In genomic region chr10:120810832-120811571, GRCm38 (mm10) we compare ENCODE assay signal across 14 mouse cellular contexts.
DNase-seq lines count a peak whose midpoint lies in the region; ATAC-seq lines count a peak whose summit lies in the region.
"Had no signal": no experiment of that assay in that cellular context is flagged by ENCODE, and none has a peak within 500 bp of the region (broad histone marks: within the 10 kb centered on the region; RNA-seq: fewer than 3 reads in every experiment).

No protein-coding gene starts in this region.

- peaks cover 15% of the 10 kb centered on the region for H3K36me3 ChIP-seq in heart, embryonic 12.5 days
- no peaks in the 10 kb centered on the region for H3K36me3 ChIP-seq in lung, embryonic 15.5 days
- no peaks in the 10 kb centered on the region for H3K36me3 ChIP-seq in forebrain, embryonic 15.5 days
- no peaks in the 10 kb centered on the region for H3K36me3 ChIP-seq in stomach, embryonic 15.5 days

- no peaks in the 10 kb centered on the region for H3K9me3 ChIP-seq in heart, embryonic 12.5 days (replicated peaks)
- H3K9me3 ChIP-seq in lung, embryonic 15.5 days: no peaks in the 10 kb centered on the region
- no peaks in the 10 kb centered on the region for H3K9me3 ChIP-seq in forebrain, embryonic 15.5 days
- no peaks in the 10 kb centered on the region for H3K9me3 ChIP-seq in stomach, embryonic 15.5 days

- H3K27me3 ChIP-seq in heart, embryonic 12.5 days (replicated peaks): no peaks in the 10 kb centered on the region
- H3K27me3 ChIP-seq in lung, embryonic 15.5 days: no peaks in the 10 kb centered on the region
- H3K27me3 ChIP-seq in forebrain, embryonic 15.5 days: no peaks in the 10 kb centered on the region
- H3K27me3 ChIP-seq in stomach, embryonic 15.5 days (replicated peaks): no peaks in the 10 kb centered on the region

- H3K4me2 ChIP-seq in heart, embryonic 12.5 days: peak overlapping the region; percentile 39; the same call in 1 of the 2 replicates
- peak overlapping the region; percentile 42; the same call in 1 of the 2 replicates for H3K4me2 ChIP-seq in lung, embryonic 15.5 days
- H3K4me2 ChIP-seq in forebrain, embryonic 15.5 days (replicated peaks): peak overlapping the region; percentile 40
- H3K4me2 ChIP-seq in stomach, embryonic 15.5 days: peak overlapping the region; percentile 55
- H3K4me2 ChIP-seq: hindbrain, embryonic 14.5 days; midbrain, embryonic 11.5 days had no signal

- H3K9ac ChIP-seq in heart, embryonic 12.5 days: no peak overlapping the region
- no peak overlapping the region for H3K9ac ChIP-seq in lung, embryonic 15.5 days
- no peak overlapping the region for H3K9ac ChIP-seq in forebrain, embryonic 15.5 days (replicated peaks)
- no peak overlapping the region; the same call in 1 of the 2 replicates for H3K9ac ChIP-seq in stomach, embryonic 15.5 days
- H3K9ac ChIP-seq: hindbrain, embryonic 14.5 days; liver, postnatal 0 days had no signal

- no peak overlapping the region for H3K4me3 ChIP-seq in heart, embryonic 12.5 days
- H3K4me3 ChIP-seq in lung, embryonic 15.5 days: no peak overlapping the region
- H3K4me3 ChIP-seq in forebrain, embryonic 15.5 days: no peak overlapping the region
- H3K4me3 ChIP-seq in stomach, embryonic 15.5 days (replicated peaks): no peak overlapping the region; the same call in 1 of the 2 replicates
- H3K4me3 ChIP-seq: erythroblast, embryonic 14.5 days had no signal

- peak overlapping the region; percentile 63 for H3K27ac ChIP-seq in heart, embryonic 12.5 days (ENCODE audit: poor library complexity, severe bottlenecking)
- peak overlapping the region; percentile 36 for H3K27ac ChIP-seq in lung, embryonic 15.5 days
- H3K27ac ChIP-seq in forebrain, embryonic 15.5 days (replicated peaks): no peak overlapping the region
- H3K27ac ChIP-seq in stomach, embryonic 15.5 days: peak overlapping the region; percentile 84

- no peak for ATAC-seq in heart, embryonic 12.5 days (ENCODE audit: insufficient number of reproducible peaks, low FRiP score)
- ATAC-seq in lung, embryonic 15.5 days (ENCODE audit: borderline replicate concordance, extremely low read depth, low FRiP score, low TSS enrichment): peak; percentile 70; the same call in 1 of the 2 replicates
- no peak for ATAC-seq in forebrain, embryonic 15.5 days (replicated peaks)
- peak; percentile 52; the same call in 1 of the 2 replicates for ATAC-seq in stomach, embryonic 15.5 days (ENCODE audit: insufficient read depth, low FRiP score, low read depth)
- no peak for ATAC-seq in inflammation-experienced regulatory T-cells, adult 6 months
- ATAC-seq: liver, postnatal 0 days had no signal

- DNase-seq in heart, postnatal 10 days: no peak
- DNase-seq in lung, postnatal 25 days (ENCODE audit: low spot score): no peak
- DNase-seq in layer of hippocampus, adult 9-10 months (ENCODE audit: low spot score): no peak
- DNase-seq: cerebellum, postnatal 36 days; gastrocnemius, postnatal 14 days; liver, postnatal 0 days had no signal

- WGBS in heart, embryonic 12.5 days: 57% methylated on average over 4 of the region's 4 CpGs
- 35% methylated on average over 4 of the region's 4 CpGs for WGBS in lung, embryonic 15.5 days
- WGBS in forebrain, embryonic 15.5 days: 57% methylated on average over 4 of the region's 4 CpGs
- WGBS in stomach, embryonic 15.5 days: 39% methylated on average over 4 of the region's 4 CpGs

- intact Hi-C loops in heart, postnatal 10 days (cut with DNase I): no loop called here

- peaks cover 30% of the 10 kb centered on the region for H3K4me1 ChIP-seq in heart, embryonic 12.5 days (replicated peaks)
- H3K4me1 ChIP-seq in lung, embryonic 15.5 days: peaks cover 35% of the 10 kb centered on the region
- H3K4me1 ChIP-seq in forebrain, embryonic 15.5 days: peaks cover 28% of the 10 kb centered on the region
- H3K4me1 ChIP-seq in stomach, embryonic 15.5 days: peaks cover 17% of the 10 kb centered on the region; the same call in 1 of the 2 replicates

Comparison
In these comparisons a context has a peak if more than half of its experiments do, and no peak if none do; other contexts are left out.
1. ATAC-seq: peak in lung, embryonic 15.5 days (single experiment) and stomach, embryonic 15.5 days (single experiment); none in heart, embryonic 12.5 days (single experiment), forebrain, embryonic 15.5 days (single experiment) and inflammation-experienced regulatory T-cells, adult 6 months (single experiment).
2. Peak in every context shown above with its lines, with median percentiles within 50 percentile points of each other: H3K4me2 ChIP-seq.